Mouse (Mus musculus): Measurements from ENCODE around the gene Auts2. TPM values are rescaled to one million over a fixed set of nuclear protein-coding genes. Genes with fewer than 3 reads are reported as not detected.
A peak's percentile ranks its signal among the peaks of the same experiment; 100 is the strongest.

The Auts2 gene
- polyA plus RNA-seq, 1 experiment from 2014 or later: 80.6 TPM

DNA sequence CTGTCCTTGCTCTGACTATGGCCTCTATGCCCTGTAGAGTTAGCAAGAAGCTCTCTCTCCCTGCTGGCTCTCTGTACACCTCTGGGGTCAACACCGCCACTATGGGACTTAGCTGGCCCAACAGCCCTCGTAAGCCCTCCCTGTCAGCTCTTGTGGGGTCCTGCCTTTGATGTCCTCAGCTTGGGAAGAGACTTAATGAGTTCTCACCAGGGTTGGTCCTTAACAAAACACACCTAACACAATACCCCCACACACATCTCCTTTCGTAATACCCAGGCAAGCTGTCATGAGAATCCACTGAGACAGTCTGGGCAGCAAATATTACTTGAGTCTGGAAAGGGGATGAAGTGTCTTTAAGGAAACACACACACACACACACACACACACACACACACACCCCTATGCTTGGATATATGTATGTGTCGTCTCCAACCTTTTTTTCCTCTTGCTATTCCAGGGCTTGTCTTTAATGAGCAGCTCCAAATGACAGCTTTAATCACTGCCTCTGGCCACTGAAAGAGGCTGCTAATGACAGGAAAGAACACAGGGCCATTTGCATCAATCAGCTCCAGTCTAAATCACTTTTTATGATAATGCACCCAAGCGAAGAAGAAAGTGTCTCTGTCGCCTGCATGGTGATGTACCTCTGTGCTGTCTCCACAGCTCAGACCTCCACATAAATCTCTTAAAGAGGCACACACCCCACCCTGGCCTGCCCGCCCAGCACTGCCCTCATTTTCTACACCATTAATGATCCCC lies 941.0 kb downstream of the Auts2 start:
- H3K4me2 ChIP-seq (replicated peaks): peak overlapping the region; percentile 7; the same call in 1 of the 2 replicates
- WGBS: 19% methylated on average over 7 of the region's 7 CpGs
- ATAC-seq (ENCODE audit: low FRiP score, low read depth): peak; percentile 68

DNA sequence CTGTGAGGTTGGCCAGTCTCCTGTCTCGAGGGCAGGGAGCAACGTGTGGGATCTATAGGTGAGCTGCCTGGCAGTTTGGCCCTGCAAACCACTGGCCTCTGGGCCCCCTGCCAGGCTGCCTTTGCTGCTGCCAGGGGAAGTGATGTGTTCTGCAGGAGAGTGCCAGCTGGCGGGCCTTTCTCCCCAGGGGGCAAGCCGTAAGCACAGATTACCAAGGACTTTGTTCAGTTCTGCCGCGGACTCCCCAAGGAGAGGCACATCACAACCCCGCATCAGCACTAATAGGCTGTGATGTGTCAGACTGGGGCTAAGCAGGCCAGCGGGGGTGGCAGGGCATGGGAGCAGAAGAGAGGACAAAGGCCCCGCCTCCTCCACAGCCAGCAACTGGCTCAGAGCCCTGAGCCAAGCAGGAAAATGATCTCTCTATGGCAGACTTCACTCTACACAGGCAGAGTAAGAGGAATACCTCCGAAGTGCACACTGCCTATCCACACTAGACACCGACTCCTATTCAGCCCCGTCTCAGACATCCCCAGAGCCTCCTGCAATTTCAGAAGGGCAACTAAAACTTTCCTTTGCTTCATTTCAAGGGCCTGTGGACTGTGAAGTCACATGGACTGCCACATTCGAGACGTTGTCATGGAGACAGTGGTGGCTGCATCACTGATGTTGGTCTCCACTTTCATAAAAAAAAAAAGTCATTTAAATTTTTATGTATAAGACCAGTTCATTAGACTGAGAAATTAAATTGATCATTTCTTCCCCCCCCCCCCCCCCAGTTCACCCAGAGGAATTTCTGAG lies 942.6 kb downstream of the Auts2 start:
- no peak overlapping the region for H3K9ac ChIP-seq (replicated peaks)
- 6% methylated on average over 14 of the region's 14 CpGs for WGBS
- H3K4me3 ChIP-seq: no peak overlapping the region
- peaks cover 63% of the 10 kb centered on the region for H3K27me3 ChIP-seq
- H3K9me3 ChIP-seq: no peaks in the 10 kb centered on the region
- peak overlapping the region; percentile 70 for H3K27ac ChIP-seq (replicated peaks)
- ATAC-seq (ENCODE audit: low FRiP score, low read depth): peak; percentile 81
- no peaks in the 10 kb centered on the region for H3K36me3 ChIP-seq
- H3K4me2 ChIP-seq (replicated peaks): peak overlapping the region; percentile 27
- H3K4me1 ChIP-seq: peaks cover 67% of the 10 kb centered on the region

More for the DNA sequence above, 941.0 kb downstream of the Auts2 start:
- H3K4me3 ChIP-seq: no peak overlapping the region
- no peak overlapping the region for H3K9ac ChIP-seq (replicated peaks)
- H3K36me3 ChIP-seq: no peaks in the 10 kb centered on the region
- peaks cover 51% of the 10 kb centered on the region for H3K4me1 ChIP-seq
- H3K27me3 ChIP-seq: peaks cover 68% of the 10 kb centered on the region
- H3K9me3 ChIP-seq: no peaks in the 10 kb centered on the region
- peak overlapping the region; percentile 73 for H3K27ac ChIP-seq (replicated peaks)

DNA sequence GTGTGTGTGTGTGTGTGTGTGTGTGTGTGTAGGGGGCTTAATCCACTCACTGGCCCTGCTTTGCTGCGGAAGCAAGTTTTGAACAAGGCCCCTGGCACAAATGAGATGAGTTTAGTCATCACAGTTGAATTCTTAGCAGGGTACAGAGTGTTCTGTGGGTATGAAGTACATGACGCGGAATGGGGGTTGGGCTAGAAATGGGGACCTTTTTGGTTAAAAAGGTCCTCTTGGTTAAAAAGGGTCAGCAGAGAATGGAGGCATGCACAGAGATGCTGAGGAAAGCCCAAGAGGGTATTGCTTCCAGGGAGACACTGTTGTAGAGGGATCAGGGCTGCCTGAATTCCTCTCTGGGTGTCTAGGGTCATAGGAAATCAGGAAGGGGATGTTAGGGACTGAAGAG lies 945.6 kb downstream of the Auts2 start:
- Histone ChIP-seq H3K4me3 (no peak overlapping the region), H3K9me3 (no peaks in the 10 kb centered on the region), H3K36me3 (no peaks in the 10 kb centered on the region), H3K27me3 (peaks cover 61% of the 10 kb centered on the region), H3K9ac (replicated peaks) (0 out of 2 replicates have a peak overlapping the region, but pooled peaks have one; percentile 34), H3K4me2 (replicated peaks) (no peak overlapping the region), H3K4me1 (peaks cover 62% of the 10 kb centered on the region), H3K27ac (replicated peaks) (peak overlapping the region; percentile 67)
- 52% methylated on average over 3 of the region's 3 CpGs for whole genome bisulfite sequencing
- ATAC-seq (ENCODE audit: low FRiP score, low read depth): no peak

DNA sequence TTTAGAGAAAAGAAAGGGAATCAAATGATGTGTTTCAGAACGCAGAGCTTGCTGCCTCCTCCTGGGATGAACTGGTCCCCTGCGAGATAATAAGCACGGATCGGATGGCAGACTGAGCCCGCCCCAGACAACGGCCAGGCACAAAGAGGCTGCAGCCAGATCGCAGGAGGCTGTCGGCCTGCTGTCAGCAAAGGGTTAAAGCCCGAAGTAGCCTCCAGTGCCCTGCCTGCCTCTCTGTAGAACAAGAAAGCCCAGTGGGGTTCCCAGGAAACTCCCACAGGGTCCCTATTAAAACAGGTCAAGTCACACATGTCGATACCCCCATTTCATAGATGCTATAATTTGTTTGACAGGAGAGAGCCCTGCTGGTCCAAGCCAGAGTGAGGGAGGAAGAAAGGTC lies 946.6 kb downstream of the Auts2 start:
- Histone ChIP-seq H3K4me3 (no peak overlapping the region), H3K4me1 (peaks cover 52% of the 10 kb centered on the region), H3K36me3 (no peaks in the 10 kb centered on the region), H3K9me3 (no peaks in the 10 kb centered on the region), H3K9ac (replicated peaks) (no peak overlapping the region), H3K27me3 (peaks cover 65% of the 10 kb centered on the region), H3K27ac (replicated peaks) (peak overlapping the region; percentile 67), H3K4me2 (replicated peaks) (peak overlapping the region; percentile 22)
- peak; percentile 55 for ATAC-seq (ENCODE audit: low FRiP score, low read depth)
- WGBS: 1% methylated on average over 10 of the region's 10 CpGs

DNA sequence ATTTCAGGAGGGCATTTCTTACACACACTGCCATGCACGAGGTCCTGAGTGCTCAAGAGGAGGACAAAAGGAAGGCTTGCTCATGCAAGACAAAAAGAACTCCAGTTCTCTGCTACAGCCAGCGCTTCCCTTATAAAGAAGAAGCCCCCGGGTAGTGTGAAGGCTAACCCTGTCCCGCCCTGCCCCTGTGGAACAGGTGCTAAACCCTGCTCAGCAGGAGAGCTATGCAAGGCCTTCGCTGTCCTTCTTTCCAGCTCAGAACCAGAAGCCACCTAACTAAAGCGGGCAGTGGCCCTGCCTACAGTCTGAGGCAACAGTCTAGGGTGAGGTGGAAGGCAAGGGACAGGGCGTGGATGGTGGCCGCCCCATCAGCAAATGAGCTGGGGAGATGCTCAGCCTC lies 947.4 kb downstream of the Auts2 start:
- Histone ChIP-seq H3K4me2 (replicated peaks) (peak overlapping the region; percentile 22), H3K9ac (replicated peaks) (peak overlapping the region; percentile 24; the same call in 1 of the 2 replicates), H3K9me3 (no peaks in the 10 kb centered on the region), H3K27me3 (peaks cover 74% of the 10 kb centered on the region), H3K4me3 (no peak overlapping the region), H3K36me3 (no peaks in the 10 kb centered on the region), H3K4me1 (peaks cover 44% of the 10 kb centered on the region), H3K27ac (replicated peaks) (peak overlapping the region; percentile 67)
- WGBS: 5% methylated on average over 8 of the region's 8 CpGs
- ATAC-seq (ENCODE audit: low FRiP score, low read depth): no peak

DNA sequence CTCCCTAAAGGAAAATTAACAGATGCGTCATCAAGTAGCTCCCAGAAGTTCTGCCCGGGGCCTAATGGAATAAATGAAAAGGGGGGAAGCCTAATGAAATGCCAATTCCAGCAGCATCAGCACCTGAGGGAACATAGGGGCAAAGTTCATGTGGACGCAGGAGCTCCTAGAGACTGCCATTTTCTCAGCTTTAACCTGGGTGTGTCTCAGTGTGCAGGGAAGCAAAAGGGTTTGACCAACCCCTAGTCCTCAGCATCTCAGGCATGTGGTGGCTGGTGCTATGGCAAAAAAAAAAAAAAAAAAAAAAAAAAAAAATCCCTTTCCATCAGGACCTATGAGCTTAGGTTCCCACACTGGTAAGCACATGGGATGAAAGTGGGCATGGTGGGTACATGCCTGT lies 948.5 kb downstream of the Auts2 start:
- ATAC-seq (ENCODE audit: low FRiP score, low read depth): no peak
- H3K4me3 ChIP-seq: no peak overlapping the region
- H3K9ac ChIP-seq (replicated peaks): no peak overlapping the region
- no peaks in the 10 kb centered on the region for H3K9me3 ChIP-seq
- WGBS: 59% methylated on average over 3 of the region's 3 CpGs
- H3K27me3 ChIP-seq: peaks cover 78% of the 10 kb centered on the region
- no peak overlapping the region for H3K27ac ChIP-seq (replicated peaks)
- peaks cover 33% of the 10 kb centered on the region for H3K4me1 ChIP-seq
- H3K36me3 ChIP-seq: no peaks in the 10 kb centered on the region
- H3K4me2 ChIP-seq (replicated peaks): no peak overlapping the region

DNA sequence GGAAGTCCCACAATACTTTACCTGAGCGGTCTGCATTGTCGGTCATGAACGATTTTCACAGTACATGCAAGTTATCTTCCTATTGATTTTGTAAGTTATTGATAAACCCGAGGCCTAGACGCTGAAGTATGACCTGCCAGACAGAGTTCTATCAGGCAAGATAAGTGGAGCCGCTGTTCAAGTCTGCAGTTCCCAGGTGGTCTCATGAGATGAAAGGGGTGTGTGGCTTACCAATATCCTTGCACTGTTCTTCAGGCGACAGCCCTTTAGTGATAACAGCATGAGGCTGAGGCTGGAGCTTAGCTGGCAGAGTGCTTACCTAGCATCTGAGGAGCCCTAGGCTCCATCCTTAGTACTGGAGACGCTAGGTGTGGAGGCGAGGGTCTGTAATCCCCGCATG lies 949.9 kb downstream of the Auts2 start:
- no peak overlapping the region for H3K27ac ChIP-seq (replicated peaks)
- H3K4me3 ChIP-seq: no peak overlapping the region
- no peak overlapping the region for H3K4me2 ChIP-seq (replicated peaks)
- peaks cover 29% of the 10 kb centered on the region for H3K4me1 ChIP-seq
- WGBS: 89% methylated on average over 10 of the region's 10 CpGs
- H3K9me3 ChIP-seq: no peaks in the 10 kb centered on the region
- ATAC-seq (ENCODE audit: low FRiP score, low read depth): no peak
- H3K9ac ChIP-seq (replicated peaks): no peak overlapping the region
- H3K36me3 ChIP-seq: no peaks in the 10 kb centered on the region
- peaks cover 75% of the 10 kb centered on the region for H3K27me3 ChIP-seq

DNA sequence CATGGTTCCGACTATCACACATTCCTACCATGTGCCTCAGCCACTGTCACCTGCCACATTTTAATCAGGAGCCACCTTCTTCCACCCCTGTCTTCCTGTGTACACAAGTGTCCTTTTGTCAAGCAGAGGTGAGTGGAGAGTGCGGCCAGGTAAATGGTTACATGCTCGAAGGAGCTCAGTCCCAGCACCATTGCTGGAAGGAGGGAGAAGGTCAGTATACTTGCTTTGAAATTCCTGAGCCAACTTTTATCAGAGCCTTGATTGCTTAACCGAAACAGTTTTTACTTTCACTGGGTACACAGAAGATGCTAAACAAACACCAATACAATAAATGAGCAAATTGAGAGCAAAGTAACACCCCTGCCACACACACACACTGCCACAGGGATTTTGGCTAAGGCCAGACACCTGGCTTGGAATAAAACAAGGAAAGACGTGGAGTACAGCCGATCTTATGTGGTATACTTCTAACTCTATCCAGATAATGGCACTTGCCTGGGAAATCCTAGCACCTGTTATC lies 953.1 kb downstream of the Auts2 start:
- ATAC-seq (ENCODE audit: low FRiP score, low read depth): no peak
- H3K9me3 ChIP-seq: no peaks in the 10 kb centered on the region
- H3K9ac ChIP-seq (replicated peaks): no peak overlapping the region
- no peak overlapping the region for H3K4me3 ChIP-seq
- peaks cover 18% of the 10 kb centered on the region for H3K4me1 ChIP-seq
- H3K27ac ChIP-seq (replicated peaks): no peak overlapping the region
- 90% methylated on average over 6 of the region's 6 CpGs for WGBS
- H3K4me2 ChIP-seq (replicated peaks): no peak overlapping the region
- H3K27me3 ChIP-seq: peaks cover 73% of the 10 kb centered on the region
- H3K36me3 ChIP-seq: no peaks in the 10 kb centered on the region

DNA sequence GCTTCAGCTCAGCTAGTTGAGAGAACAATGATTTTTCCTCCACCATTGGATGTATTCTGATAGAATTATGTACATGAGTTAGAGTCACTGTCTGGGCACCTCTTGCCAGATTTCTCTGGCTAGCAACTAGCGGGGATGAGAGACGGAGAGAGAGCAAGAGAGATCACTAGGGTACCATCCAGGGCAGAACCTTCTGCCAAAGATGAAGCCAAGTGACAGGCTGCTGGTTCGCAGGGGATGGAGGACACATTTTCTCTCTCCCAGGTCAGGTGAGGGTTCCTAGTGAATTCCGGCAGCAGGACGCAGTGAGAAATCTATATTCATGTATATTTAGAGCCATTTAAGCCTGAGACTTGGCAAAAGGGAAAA lies 956.8 kb downstream of the Auts2 start:
- Histone ChIP-seq H3K27me3 (peaks cover 75% of the 10 kb centered on the region), H3K36me3 (no peaks in the 10 kb centered on the region), H3K4me1 (peaks cover 42% of the 10 kb centered on the region), H3K4me2 (replicated peaks) (peak overlapping the region; percentile 44; the same call in 1 of the 2 replicates), H3K27ac (replicated peaks) (peak overlapping the region; percentile 78), H3K9me3 (no peaks in the 10 kb centered on the region), H3K9ac (replicated peaks) (no peak overlapping the region), H3K4me3 (no peak overlapping the region)
- ATAC-seq (ENCODE audit: low FRiP score, low read depth): no peak
- 65% methylated on average over 5 of the region's 5 CpGs for WGBS

DNA sequence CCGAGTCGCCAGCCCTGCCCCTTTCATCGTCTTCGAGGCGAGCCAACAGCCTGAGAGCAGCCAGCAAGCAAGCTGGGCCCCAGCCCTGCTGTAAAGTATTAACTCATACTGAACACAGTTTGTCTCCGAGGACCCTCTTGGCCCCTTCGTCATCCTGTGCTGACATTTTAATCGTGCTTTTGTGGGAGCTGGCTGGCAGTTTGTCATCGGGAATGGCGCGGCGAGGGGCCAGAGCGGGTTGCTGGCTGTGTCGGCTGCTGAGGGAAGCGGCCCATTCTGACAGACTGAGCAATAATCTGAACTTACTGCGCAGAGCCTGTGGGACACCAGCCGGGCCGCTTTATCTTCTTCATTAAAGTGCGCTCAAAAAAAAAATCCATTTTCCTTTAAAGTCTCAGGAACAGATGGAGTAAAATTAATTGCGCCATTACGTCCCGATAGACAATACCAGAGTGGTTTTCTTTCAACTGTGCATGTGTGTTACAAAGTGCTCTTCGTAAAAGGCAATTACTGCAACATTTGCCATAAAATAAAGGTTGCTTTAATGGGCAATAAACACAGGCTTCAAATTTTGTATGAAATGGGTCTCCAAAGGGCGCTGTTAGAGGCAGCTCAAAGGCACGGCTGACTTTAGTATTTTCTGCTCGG lies 957.3 kb downstream of the Auts2 start:
- peak overlapping the region; percentile 78 for H3K27ac ChIP-seq (replicated peaks)
- 19% methylated on average over 26 of the region's 26 CpGs for WGBS
- H3K4me2 ChIP-seq (replicated peaks): peak overlapping the region; percentile 44
- H3K9ac ChIP-seq (replicated peaks): no peak overlapping the region
- peaks cover 46% of the 10 kb centered on the region for H3K4me1 ChIP-seq
- H3K36me3 ChIP-seq: no peaks in the 10 kb centered on the region
- no peaks in the 10 kb centered on the region for H3K9me3 ChIP-seq
- peaks cover 70% of the 10 kb centered on the region for H3K27me3 ChIP-seq
- H3K4me3 ChIP-seq: 0 out of 2 replicates have a peak overlapping the region, but pooled peaks have one; percentile 4
- ATAC-seq (ENCODE audit: low FRiP score, low read depth): peak; percentile 64

DNA sequence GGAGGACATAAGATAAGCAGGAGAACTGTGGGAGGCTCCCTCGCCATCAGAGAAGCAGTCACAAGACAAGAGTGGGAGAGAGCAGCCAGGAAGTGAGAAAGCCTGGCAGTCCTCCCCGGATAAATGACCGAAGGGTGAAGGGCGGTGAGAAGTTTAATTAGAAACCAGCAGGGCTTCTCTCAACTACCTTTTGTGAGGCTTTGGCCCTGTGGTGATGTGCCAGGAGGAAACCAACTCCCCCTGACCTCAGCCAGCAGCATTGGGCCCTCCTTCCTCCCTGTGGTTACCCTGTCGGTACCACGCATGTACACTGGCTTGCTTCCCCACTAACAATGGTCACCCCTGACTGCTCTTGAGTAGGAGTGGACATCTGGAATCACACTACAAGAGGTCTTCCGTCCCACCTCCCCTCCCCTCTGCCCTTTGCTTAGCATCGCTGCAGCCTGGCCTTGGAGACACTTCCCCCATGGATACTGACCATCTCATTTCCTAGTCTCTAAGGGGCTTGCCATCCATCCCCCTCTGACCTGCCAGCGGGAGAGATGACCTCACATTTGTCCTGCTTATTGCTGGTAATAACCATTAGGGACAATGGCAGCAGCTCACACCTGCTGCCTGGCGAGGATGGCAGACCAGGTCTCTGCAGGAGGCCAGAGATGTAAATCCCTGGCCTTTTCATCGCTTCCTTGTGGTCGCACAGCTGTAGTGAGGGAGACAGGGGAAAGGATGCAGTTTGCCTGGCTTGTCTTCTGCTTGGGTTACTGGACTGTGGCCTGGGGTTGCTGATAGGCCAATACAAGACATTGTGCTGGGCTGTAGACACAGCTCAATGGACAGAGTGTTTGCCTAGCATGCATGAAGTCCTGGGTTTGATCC lies 958.6 kb downstream of the Auts2 start:
- H3K9ac ChIP-seq (replicated peaks): no peak overlapping the region
- H3K9me3 ChIP-seq: no peaks in the 10 kb centered on the region
- H3K4me2 ChIP-seq (replicated peaks): 0 out of 2 replicates have a peak overlapping the region, but pooled peaks have one; percentile 44
- peak overlapping the region; percentile 78; the same call in 1 of the 2 replicates for H3K27ac ChIP-seq (replicated peaks)
- no peak overlapping the region for H3K4me3 ChIP-seq
- H3K36me3 ChIP-seq: no peaks in the 10 kb centered on the region
- peaks cover 67% of the 10 kb centered on the region for H3K27me3 ChIP-seq
- no peak; the same call in 1 of the 2 replicates for ATAC-seq (ENCODE audit: low FRiP score, low read depth)
- WGBS: 16% methylated on average over 12 of the region's 12 CpGs
- peaks cover 46% of the 10 kb centered on the region for H3K4me1 ChIP-seq
